Mouse (Mus musculus): ENCODE measurements at regions not wholly inside any gene's neighbourhood (a gene's known extent, or its start where the extent isn't known, plus 50 kb on each side); places are given as distances from the start of the nearest gene placed in this dataset.

- Histone ChIP-seq H3K36me3 (replicated peaks; ENCODE audit: insufficient read depth, low read length) (no peaks in the 10 kb centered on the region), H3K4me3 (ENCODE audit: low read depth, low read length) (no peak overlapping the region), H3K4me2 (ENCODE audit: low read depth, low read length) (no peak overlapping the region), H3K27ac (ENCODE audit: low read depth) (no peak overlapping the region), H3K9ac (replicated peaks) (no peak overlapping the region), H3K27me3 (ENCODE audit: insufficient read depth, low read length) (no peaks in the 10 kb centered on the region), H3K4me1 (ENCODE audit: insufficient read depth) (no peaks in the 10 kb centered on the region), H3K9me3 (ENCODE audit: low read length) (no peaks in the 10 kb centered on the region)
- TF ChIP-seq CTCF (IDR thresholded peaks at IDR 0.05; ENCODE audit: low read depth), result no peak
- no peak for TF ChIP-seq EP300 (IDR thresholded peaks at IDR 0.05; ENCODE audit: low read depth)
- no peak for ATAC-seq
- no peak for DNase-seq
- 65% methylated on average over 7 of the region's 7 CpGs for WGBS (ENCODE audit: insufficient replicate concordance)
Measured at GRCm38 (mm10) chr1:177663163-177663562, 66.5 kb upstream of the 1700016C15Rik start.

GRCm38 (mm10) chr1:177667041-177667791 is 62.4 kb upstream of the 1700016C15Rik start:
- Histone ChIP-seq H3K4me1 (ENCODE audit: insufficient read depth) (no peaks in the 10 kb centered on the region), H3K4me2 (ENCODE audit: low read depth, low read length) (no peak overlapping the region), H3K4me3 (ENCODE audit: low read depth, low read length) (no peak overlapping the region), H3K27me3 (ENCODE audit: insufficient read depth, low read length) (no peaks in the 10 kb centered on the region), H3K9me3 (ENCODE audit: low read length) (no peaks in the 10 kb centered on the region), H3K27ac (ENCODE audit: low read depth) (no peak overlapping the region), H3K9ac (replicated peaks) (no peak overlapping the region), H3K36me3 (replicated peaks; ENCODE audit: insufficient read depth, low read length) (no peaks in the 10 kb centered on the region)
- TF ChIP-seq EP300 (IDR thresholded peaks at IDR 0.05; ENCODE audit: low read depth), result no peak
- TF ChIP-seq CTCF (IDR thresholded peaks at IDR 0.05; ENCODE audit: low read depth), result no peak
- WGBS (ENCODE audit: insufficient replicate concordance), result 61% methylated on average over 8 of the region's 8 CpGs
- DNase-seq, result no peak
- ATAC-seq, result no peak

- DNase-seq, result no peak
- H3K9me3 ChIP-seq (ENCODE audit: low read length), result no peaks in the 10 kb centered on the region
- H3K36me3 ChIP-seq (replicated peaks; ENCODE audit: insufficient read depth, low read length), result no peaks in the 10 kb centered on the region
- H3K4me1 ChIP-seq (ENCODE audit: insufficient read depth), result no peaks in the 10 kb centered on the region
- H3K4me2 ChIP-seq (ENCODE audit: low read depth, low read length), result no peak overlapping the region
- H3K27ac ChIP-seq (ENCODE audit: low read depth), result no peak overlapping the region
- H3K9ac ChIP-seq (replicated peaks), result no peak overlapping the region
- no peak for TF ChIP-seq CTCF (IDR thresholded peaks at IDR 0.05; ENCODE audit: low read depth)
- TF ChIP-seq EP300 (IDR thresholded peaks at IDR 0.05; ENCODE audit: low read depth), result no peak
- ATAC-seq, result no peak
- H3K4me3 ChIP-seq (ENCODE audit: low read depth, low read length), result no peak overlapping the region
- H3K27me3 ChIP-seq (ENCODE audit: insufficient read depth, low read length), result no peaks in the 10 kb centered on the region
- WGBS (ENCODE audit: insufficient replicate concordance), result 70% methylated on average over 1 of the region's 1 CpGs
Measured at GRCm38 (mm10) chr1:177670576-177670975, 59.0 kb upstream of the 1700016C15Rik start.

- 82% methylated on average over 5 of the region's 5 CpGs for WGBS (ENCODE audit: insufficient replicate concordance)
- Histone ChIP-seq H3K4me3 (ENCODE audit: low read depth, low read length) (no peak overlapping the region), H3K36me3 (replicated peaks; ENCODE audit: insufficient read depth, low read length) (no peaks in the 10 kb centered on the region), H3K4me2 (ENCODE audit: low read depth, low read length) (no peak overlapping the region), H3K4me1 (ENCODE audit: insufficient read depth) (no peaks in the 10 kb centered on the region), H3K27ac (ENCODE audit: low read depth) (no peak overlapping the region), H3K27me3 (ENCODE audit: insufficient read depth, low read length) (no peaks in the 10 kb centered on the region), H3K9ac (replicated peaks) (no peak overlapping the region), H3K9me3 (ENCODE audit: low read length) (no peaks in the 10 kb centered on the region)
- ATAC-seq (no peak), DNase-seq (no peak)
- TF ChIP-seq EP300 (IDR thresholded peaks at IDR 0.05; ENCODE audit: low read depth) (no peak), CTCF (IDR thresholded peaks at IDR 0.05; ENCODE audit: low read depth) (no peak)
Measured at GRCm38 (mm10) chr1:177676657-177677056, 53.0 kb upstream of the 1700016C15Rik start.

GRCm38 (mm10) chr1:177678832-177679231 is 50.8 kb upstream of the 1700016C15Rik start:
- Histone ChIP-seq H3K9me3 (ENCODE audit: low read length) (no peaks in the 10 kb centered on the region), H3K36me3 (replicated peaks; ENCODE audit: insufficient read depth, low read length) (no peaks in the 10 kb centered on the region), H3K27me3 (ENCODE audit: insufficient read depth, low read length) (no peaks in the 10 kb centered on the region), H3K9ac (replicated peaks) (no peak overlapping the region), H3K4me3 (ENCODE audit: low read depth, low read length) (no peak overlapping the region), H3K27ac (ENCODE audit: low read depth) (no peak overlapping the region), H3K4me2 (ENCODE audit: low read depth, low read length) (no peak overlapping the region), H3K4me1 (ENCODE audit: insufficient read depth) (no peaks in the 10 kb centered on the region)
- no peak for ATAC-seq
- TF ChIP-seq CTCF (IDR thresholded peaks at IDR 0.05; ENCODE audit: low read depth) (no peak), EP300 (IDR thresholded peaks at IDR 0.05; ENCODE audit: low read depth) (no peak)
- no peak for DNase-seq
- WGBS (ENCODE audit: insufficient replicate concordance), result 74% methylated on average over 4 of the region's 4 CpGs
